Mouse (Mus musculus) adrenal gland, postnatal 25 days (tissue): ENCODE data around the gene Adgrb2. TPM values are rescaled to one million over a fixed set of nuclear protein-coding genes. Genes with fewer than 3 reads are reported as not detected.

Source experiments
- total RNA-seq: library from RNA; stranded (reverse); gene quantifications from 2 replicates; pipeline ENCODE4 v1.2.3, GENCODE M21; 2021

The Adgrb2 gene
- total RNA-seq, 1 experiment from 2014 or later: 29.8 TPM

Other genes with a start within 250 kb of the Adgrb2 start
- gene Khdrbs1, start 242.6 kb upstream of the Adgrb2 start, total RNA-seq: 81.6 and 89.4 TPM in 2 replicates
- 401 TPM in 2 replicates for gene Ptp4a2, start 173.7 kb upstream of the Adgrb2 start, total RNA-seq
- gene Spocd1, start 55.6 kb upstream of the Adgrb2 start, total RNA-seq: 0.86 and 3.4 TPM in 2 replicates
- 14.1 and 14.8 TPM in 2 replicates for gene Col16a1, start 63.0 kb downstream of the Adgrb2 start, total RNA-seq
- gene Pef1, start 117.7 kb downstream of the Adgrb2 start, total RNA-seq: 68.0 and 70.3 TPM in 2 replicates
- gene Hcrtr1, start 154.5 kb downstream of the Adgrb2 start, total RNA-seq: 0.57 and 0.76 TPM in 2 replicates
- gene Tinagl1, start 190.3 kb downstream of the Adgrb2 start, total RNA-seq: 77.1 and 111 TPM in 2 replicates
- not detected in 2 replicates for gene Gm853, start 237.5 kb downstream of the Adgrb2 start, total RNA-seq